Mouse (Mus musculus) cerebellum, adult 2 months (tissue): Measurements from ENCODE around the gene Capzb. TPM values are rescaled to one million over a fixed set of nuclear protein-coding genes. Genes with fewer than 3 reads are reported as not detected.

Source experiments
- DNase-seq, 2 experiments: peaks; one replicate each; pipeline ENCODE4 v3.0.0; 2021
- H3K27ac ChIP-seq: fragments of 200-500 bp; 2 replicates; pipeline ENCODE4 v1.5.1; 2012; ENCODE audit warnings: low read length, control low read depth, inconsistent platforms; ENCODE audit not compliant: insufficient read depth
- H3K27me3 ChIP-seq: fragments of 200-500 bp; 2 replicates; pipeline ENCODE4 v1.6.1; 2012; ENCODE audit warnings: inconsistent platforms, mild to moderate bottlenecking, low read length, moderate library complexity; ENCODE audit not compliant: control insufficient read depth, insufficient read depth
- H3K4me1 ChIP-seq: fragments of 200-500 bp; 2 replicates; pipeline ENCODE4 v1.6.1; 2011; ENCODE audit warnings: low read length; ENCODE audit not compliant: control insufficient read depth, insufficient read depth
- H3K4me3 ChIP-seq: fragments of 200-500 bp; replicated peaks from 2 replicates; pipeline ENCODE3; 2011; ENCODE audit warnings: mild to moderate bottlenecking, low read depth, low read length, control low read depth; ENCODE audit not compliant: insufficient read depth
- CTCF ChIP-seq: fragments of 200-500 bp; IDR thresholded peaks from 2 replicates; pipeline ENCODE4 v1.5.1; 2011; ENCODE audit warnings: low read depth, mild to moderate bottlenecking, control low read depth, low read length, moderate library complexity, borderline replicate concordance; ENCODE audit not compliant: insufficient read depth
- POLR2A ChIP-seq: fragments of 200-500 bp; IDR thresholded peaks from 2 replicates; pipeline ENCODE4 v1.6.1; 2011; ENCODE audit warnings: low read length, control low read depth, borderline replicate concordance; ENCODE audit not compliant: insufficient read depth
- WGBS: fragments of 180-500 bp; shearing (Covaris S2); methylation state at CpG from one replicate; pipeline ENCODE4 v1.1.7; 2018; 5-methylcytosine and 5-hydroxymethylcytosine counted together
- polyA plus RNA-seq: library from polyadenylated mRNA; depleted of rRNA; stranded (reverse); fragments of >200 nt; gene quantifications from 2 replicates; pipeline ENCODE4 v1.2.3, GENCODE M21; 2012

The Capzb gene
- polyA plus RNA-seq, 1 experiment = 220 TPM

DNA sequence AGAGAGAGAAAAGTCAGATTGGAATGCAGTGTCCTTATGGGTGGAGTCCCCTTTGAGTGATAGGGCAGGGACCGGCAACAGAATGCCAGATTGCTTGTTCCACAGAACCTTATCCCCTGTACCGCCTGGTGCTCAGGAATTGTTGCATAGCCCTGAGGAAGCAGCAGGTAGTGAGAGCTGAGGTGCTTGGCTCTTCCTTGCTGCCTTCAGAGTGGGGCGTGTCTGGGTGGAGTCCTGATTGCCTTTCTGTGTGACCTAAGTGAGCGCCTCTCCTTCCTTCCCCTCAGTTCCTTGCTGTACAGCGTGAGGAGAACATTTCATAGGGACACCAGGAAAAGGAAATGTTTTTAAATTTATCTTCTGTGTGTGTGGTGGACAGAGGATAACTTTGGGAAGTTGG, 4.8 kb downstream of the Capzb start:
- no peaks in the 10 kb centered on the region for H3K27me3 ChIP-seq
- TF ChIP-seq POLR2A (no peak), CTCF (no peak)
- H3K4me3 ChIP-seq = no peak overlapping the region
- no peak overlapping the region for H3K27ac ChIP-seq
- 72% methylated on average over 5 of the region's 5 CpGs for WGBS
- DNase-seq = no peak
- H3K4me1 ChIP-seq = peaks cover 33% of the 10 kb centered on the region

- Histone ChIP-seq H3K4me3 (no peak overlapping the region), H3K27me3 (no peaks in the 10 kb centered on the region), H3K4me1 (peaks cover 33% of the 10 kb centered on the region), H3K27ac (peak overlapping the region; percentile 19; the same call in 1 of the 2 replicates)
- DNase-seq = no peak
- 28% methylated on average over 9 of the region's 9 CpGs for WGBS
- TF ChIP-seq POLR2A = no peak
- TF ChIP-seq CTCF = no peak
These were observed 5.4 kb downstream of the Capzb start for GRCm38 (mm10) chr4:139198004-139198689.

- WGBS = 88% methylated on average over 9 of the region's 9 CpGs
- H3K27me3 ChIP-seq = no peaks in the 10 kb centered on the region
- TF ChIP-seq CTCF (no peak), POLR2A (no peak)
- no peak overlapping the region for H3K4me3 ChIP-seq
- peaks cover 26% of the 10 kb centered on the region for H3K4me1 ChIP-seq
- no peak for DNase-seq
- no peak overlapping the region for H3K27ac ChIP-seq
These were observed 6.4 kb downstream of the Capzb start for GRCm38 (mm10) chr4:139199126-139199525.

- no peak for TF ChIP-seq CTCF
- no peak for TF ChIP-seq POLR2A
- peaks cover 23% of the 10 kb centered on the region for H3K4me1 ChIP-seq
- WGBS = 92% methylated on average over 8 of the region's 8 CpGs
- no peaks in the 10 kb centered on the region for H3K27me3 ChIP-seq
- no peak overlapping the region for H3K27ac ChIP-seq
- DNase-seq = no peak
- no peak overlapping the region for H3K4me3 ChIP-seq
These were observed 7.1 kb downstream of the Capzb start for GRCm38 (mm10) chr4:139199703-139200340.

DNA sequence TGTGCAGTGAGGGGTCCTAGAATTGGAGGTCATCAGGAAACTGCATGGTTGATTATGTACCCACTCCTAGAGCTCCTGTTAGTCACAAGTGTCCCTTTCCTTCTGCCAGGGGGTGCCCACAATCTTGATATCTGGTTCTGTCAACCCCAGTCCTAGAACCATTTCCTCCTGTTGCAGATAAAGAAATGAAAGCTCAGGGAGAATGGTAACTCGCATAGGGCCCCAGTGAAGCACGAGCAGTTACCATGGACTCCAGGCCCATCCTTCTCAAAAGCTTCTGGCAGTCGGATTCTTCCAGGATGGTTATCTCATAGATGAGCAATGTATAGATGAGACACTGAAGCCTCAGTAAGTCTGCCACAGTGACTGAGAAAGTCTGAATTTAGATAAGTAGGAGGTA, 8.2 kb downstream of the Capzb start:
- Histone ChIP-seq H3K4me3 (no peak overlapping the region), H3K27ac (no peak overlapping the region), H3K27me3 (no peaks in the 10 kb centered on the region), H3K4me1 (peaks cover 18% of the 10 kb centered on the region)
- 88% methylated on average over 3 of the region's 3 CpGs for WGBS
- TF ChIP-seq POLR2A = no peak
- TF ChIP-seq CTCF = no peak
- DNase-seq = no peak

GRCm38 (mm10) chr4:139202556-139202955, 9.9 kb downstream of the Capzb start:
- H3K4me3 ChIP-seq = no peak overlapping the region
- no peak for DNase-seq
- WGBS = 45% methylated on average over 7 of the region's 7 CpGs
- H3K27me3 ChIP-seq = no peaks in the 10 kb centered on the region
- peaks cover 18% of the 10 kb centered on the region for H3K4me1 ChIP-seq
- TF ChIP-seq POLR2A (no peak), CTCF (no peak)
- no peak overlapping the region for H3K27ac ChIP-seq

GRCm38 (mm10) chr4:139203381-139203780, 10.7 kb downstream of the Capzb start:
- H3K27ac ChIP-seq = no peak overlapping the region

DNA sequence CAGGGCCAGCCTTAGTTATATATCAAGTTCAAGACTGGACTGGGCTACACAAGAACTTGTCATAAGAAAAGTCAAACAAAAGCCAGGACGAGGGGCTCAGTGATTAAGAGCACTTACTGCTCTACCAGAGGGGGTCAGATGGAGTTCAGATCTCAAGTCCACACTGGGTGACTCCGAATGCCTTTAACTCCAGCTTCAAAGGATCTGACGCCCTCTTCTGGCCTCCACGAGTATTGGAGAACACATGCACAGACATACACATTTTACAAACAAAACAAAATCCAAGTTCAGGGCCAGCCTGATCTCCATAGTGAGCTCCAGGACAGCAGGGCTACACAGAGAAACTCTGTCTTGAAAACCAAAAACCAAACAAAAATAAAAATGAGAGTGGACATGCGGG, 13.1 kb downstream of the Capzb start:
- Histone ChIP-seq H3K4me3 (no peak overlapping the region), H3K27me3 (no peaks in the 10 kb centered on the region), H3K27ac (no peak overlapping the region), H3K4me1 (peaks cover 33% of the 10 kb centered on the region)
- TF ChIP-seq POLR2A (no peak), CTCF (peak; percentile 20; the same call in 1 of the 2 replicates)
- WGBS = 60% methylated on average over 5 of the region's 5 CpGs
- no peak for DNase-seq

More at GRCm38 (mm10) chr4:139203381-139203780, 10.7 kb downstream of the Capzb start:
- peaks cover 20% of the 10 kb centered on the region for H3K4me1 ChIP-seq
- H3K27me3 ChIP-seq = no peaks in the 10 kb centered on the region
- H3K4me3 ChIP-seq = no peak overlapping the region
- DNase-seq = no peak
- TF ChIP-seq CTCF = no peak
- no peak for TF ChIP-seq POLR2A
- 49% methylated on average over 2 of the region's 2 CpGs for WGBS
